Mouse (Mus musculus) adipocyte (in vitro differentiated cells): ENCODE measurements around the gene Arid1a.

Experiments used
- DNase-seq: peaks from one replicate; pipeline ENCODE4 v3.0.0-alpha.2; 2016; ENCODE audit warnings: low spot score

Gene Arid1a

DNA sequence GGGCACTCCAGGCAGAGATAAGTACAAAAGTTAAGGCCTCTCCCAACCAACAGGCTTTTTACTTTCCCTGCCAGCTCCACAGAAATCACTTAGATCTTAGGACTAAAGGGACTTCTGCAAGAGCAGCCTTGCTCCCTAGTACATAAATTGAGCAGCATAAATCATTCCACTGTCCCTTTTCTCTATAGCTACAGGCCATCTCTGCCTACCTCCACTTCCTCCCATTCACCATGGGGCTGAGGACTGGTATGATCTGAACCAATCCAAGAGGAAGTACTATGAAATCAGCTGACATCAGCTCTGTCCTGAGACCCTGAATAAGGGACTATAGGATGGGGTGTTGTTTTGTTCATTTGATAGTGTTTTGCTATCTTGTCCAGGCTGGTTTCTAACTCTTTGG is 26.4 kb downstream of the Arid1a start:
- no peak for DNase-seq

DNA sequence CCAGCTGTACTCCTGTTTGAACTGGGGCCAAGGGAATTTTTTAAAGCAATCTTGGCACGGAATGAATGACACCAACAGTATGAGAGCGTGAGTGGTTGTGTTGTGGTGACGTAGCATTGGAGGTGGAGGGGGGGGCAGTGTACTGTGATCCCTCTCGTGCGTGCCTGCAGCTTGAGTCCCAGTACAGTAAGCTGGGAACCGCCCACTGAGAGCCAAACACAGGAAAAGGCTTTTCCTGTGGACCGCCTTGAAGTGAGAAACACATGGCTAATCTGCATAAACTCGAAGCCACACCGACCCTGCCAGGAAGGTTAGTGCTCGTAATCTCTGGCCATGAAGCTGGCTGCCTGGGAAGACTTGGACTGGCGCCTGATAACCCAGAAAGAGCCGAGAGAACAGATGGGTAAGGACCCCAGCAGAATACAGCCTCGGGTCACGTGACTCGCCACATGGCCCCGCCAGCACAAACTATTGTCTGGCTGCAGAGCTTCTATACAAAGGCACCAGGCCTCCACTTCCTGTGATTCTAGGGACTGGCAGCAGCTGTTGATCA is 27.0 kb downstream of the Arid1a start:
- DNase-seq = peak; percentile 82

DNA sequence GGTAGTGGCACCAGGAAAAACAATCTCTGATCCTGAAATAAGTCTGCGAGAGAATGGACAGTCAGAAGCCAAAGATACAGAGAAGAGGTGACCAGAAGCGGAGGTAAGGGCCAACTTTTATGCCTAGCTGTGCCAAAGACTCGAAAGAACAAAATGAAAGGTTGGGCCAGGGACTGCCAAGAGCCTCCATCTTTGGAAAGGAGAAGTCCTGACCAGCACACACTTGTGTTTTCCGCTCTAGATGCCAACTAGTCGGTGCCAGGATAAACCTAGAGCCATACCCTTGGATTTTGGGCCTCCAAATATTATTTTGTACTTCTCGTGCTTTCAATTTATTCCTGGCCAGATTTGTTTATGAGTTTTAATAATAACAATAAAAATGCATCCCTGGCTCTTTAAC is 27.6 kb downstream of the Arid1a start:
- peak; percentile 32 for DNase-seq

GRCm38 (mm10) chr4:133728256-133728655 is 28.3 kb downstream of the Arid1a start:
- DNase-seq = no peak

GRCm38 (mm10) chr4:133725706-133726105 is 30.9 kb downstream of the Arid1a start:
- DNase-seq = no peak

DNA sequence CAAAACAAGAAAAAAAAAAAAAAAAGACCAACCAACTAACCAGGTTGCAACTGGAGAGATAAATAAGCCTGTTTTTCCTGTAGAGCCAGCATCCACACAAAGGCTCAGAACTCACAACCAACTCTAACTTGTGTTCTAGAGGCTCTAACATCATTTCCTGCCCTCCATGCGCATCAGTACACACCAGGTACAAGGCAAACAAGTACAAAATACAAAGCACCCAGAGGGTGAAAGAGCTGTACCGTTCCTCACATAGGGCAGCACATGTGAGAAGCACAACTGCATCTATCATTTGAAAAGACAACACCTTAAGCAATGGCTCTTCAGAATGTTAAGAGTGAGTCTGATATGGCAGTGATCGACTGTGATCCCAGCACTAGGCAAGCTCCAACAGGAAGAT is 36.8 kb downstream of the Arid1a start:
- DNase-seq = no peak

DNA sequence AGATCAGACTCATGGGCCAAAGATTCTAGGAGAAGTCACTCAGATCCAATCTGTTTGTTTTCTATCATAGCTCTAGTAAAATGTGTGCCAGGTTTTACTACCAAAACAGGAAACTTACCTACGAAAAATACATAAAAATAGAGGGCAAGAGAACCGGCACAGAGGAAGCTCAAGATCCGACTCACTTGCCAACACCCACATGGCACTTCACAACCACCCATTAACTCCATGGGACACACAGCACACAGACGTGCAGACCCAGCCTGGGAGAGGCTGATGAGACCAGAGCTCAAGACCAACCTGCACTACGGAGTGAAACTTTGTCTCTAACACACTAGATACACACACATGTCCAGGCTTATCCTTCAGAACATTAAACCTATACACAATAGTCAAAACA is 43.8 kb downstream of the Arid1a start:
- DNase-seq = no peak

DNA sequence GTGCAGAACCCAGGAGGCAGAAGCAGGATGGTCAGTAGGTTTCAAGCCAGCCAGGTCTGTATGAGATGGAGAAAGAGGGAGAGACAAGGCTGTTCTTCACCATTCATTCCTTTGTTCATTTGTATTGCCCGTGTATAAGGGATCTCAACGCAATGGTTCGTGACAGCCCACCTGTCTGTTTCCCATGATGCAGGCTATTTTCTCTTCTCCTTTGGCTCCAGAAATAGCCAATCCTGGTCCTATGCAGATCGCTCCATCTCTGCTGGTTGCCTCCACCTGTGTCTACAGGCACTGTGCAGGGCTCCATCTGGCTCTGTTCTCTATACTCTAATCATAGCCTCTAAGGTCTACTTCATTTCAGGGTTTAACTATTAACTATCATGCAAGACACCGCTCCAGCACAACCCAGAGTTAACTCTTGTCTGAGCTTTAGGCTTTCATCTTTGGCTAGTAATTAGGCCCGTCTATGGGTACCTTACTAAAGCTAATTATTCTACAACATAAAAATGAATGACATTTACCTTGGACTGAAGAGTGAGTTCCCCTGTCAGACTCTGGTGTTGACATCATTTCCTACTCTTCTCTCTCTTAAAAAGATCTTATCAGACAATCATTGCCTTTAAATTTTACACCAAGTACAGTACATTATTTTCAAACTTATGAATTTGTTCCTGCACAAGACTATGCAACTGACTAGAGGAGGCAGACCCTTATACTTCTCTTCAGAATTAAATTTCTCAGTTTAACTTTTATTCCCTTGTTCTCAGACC is 45.1 kb downstream of the Arid1a start:
- DNase-seq = no peak

DNA sequence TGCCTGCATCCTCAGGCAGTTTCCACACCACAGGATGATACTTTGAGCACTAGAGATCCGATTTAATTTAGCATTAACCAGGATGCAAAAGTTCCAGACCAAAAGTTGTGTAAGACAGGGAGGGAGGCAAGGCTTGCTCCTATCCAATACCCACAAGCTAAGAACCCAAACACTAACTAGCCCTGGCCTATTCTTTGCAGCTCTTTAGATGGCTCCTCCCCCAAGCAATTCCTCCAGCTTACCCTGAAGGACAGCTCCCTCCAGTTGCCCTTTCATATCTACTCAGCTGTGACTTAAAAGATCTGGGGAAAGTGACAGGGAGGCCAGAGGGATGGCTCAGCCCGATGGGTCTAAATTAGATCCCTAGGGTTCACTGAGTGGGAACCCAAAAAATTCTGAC is 47.2 kb downstream of the Arid1a start:
- DNase-seq = no peak

DNA sequence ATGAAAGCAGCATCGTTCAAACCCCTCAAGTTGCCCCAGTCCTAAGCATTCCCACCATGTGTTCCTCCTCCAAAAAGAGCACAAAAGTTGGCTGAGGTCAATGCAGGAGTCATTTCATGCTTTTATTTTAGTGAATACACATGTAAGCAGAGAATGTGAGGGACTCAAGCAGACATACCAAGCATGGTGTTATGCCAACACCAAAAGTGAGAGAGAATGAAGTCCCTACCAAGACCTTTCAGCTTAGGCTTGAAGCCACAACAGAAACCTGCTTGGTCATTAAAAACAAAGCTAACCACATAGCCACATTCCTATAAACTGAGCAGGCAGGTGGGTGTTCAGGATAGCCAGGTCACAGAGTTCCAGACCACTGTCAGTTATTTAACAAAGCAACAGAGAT is 49.1 kb downstream of the Arid1a start:
- DNase-seq = no peak

DNA sequence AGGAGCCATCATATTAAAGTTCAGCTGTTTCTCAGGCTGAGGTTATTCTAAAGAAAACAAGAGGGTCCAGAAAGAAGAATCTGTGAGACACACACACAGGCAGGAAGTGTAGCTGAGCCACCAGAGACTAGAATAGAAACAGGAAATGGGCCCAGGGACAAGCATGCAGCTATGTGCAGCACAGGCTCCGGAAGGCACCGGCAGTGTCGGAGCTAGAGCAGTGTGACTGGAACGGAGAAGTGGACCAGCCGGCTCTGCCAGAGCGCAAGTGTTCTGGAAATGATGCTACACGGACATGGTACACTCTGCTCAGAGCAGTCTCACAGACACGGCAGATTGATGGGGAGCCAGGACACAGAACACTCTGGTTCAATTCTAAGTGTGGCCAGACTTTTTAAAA is 49.6 kb downstream of the Arid1a start:
- DNase-seq = no peak

- no peak for DNase-seq
These were observed 51.5 kb downstream of the Arid1a start for GRCm38 (mm10) chr4:133705062-133705461.

DNA sequence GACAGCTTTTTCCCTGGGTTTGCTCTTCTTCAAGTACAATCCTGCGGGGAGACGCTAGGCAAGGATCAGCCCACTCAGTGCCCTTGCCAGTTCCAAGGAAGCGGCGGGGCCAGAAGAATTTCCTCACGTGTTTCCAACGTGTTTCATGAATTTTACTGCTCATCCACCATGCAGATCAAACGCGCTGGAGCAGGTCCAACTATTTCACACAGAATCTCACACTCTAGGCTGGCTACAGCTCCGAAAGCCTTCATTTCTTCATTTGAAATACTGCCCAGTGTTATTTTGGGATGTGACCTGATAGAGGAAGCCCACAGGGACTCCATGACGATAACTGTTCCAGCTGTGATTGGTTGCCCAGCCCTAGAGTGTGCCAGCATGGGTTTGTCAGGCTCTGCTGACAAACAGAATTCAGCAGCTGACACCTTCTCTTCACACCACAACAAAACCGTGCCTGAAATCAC is 55.6 kb downstream of the Arid1a start:
- peak; percentile 55 for DNase-seq

GRCm38 (mm10) chr4:133695363-133695762 is 61.2 kb downstream of the Arid1a start:
- DNase-seq = peak; percentile 17

DNA sequence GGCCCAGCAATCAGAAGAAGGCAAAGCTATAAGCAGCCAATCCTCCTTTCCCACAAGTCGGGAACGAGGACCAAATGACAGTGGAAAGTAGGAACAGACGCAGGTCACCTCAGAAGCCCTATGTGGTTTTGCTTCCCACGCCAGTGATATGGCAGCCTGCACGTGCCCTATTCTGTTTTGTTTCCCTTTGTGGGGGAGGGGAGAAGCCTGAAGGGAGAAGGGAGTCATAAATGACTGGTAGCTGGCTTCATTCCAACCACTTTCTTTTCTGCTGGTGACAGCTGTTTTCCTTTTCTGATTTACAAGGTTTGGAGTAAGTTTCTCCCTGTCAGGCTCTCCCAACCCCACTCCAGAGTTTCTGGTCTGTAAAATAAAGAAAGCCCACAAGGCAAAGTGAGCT is 66.3 kb downstream of the Arid1a start:
- peak; percentile 74 for DNase-seq

DNA sequence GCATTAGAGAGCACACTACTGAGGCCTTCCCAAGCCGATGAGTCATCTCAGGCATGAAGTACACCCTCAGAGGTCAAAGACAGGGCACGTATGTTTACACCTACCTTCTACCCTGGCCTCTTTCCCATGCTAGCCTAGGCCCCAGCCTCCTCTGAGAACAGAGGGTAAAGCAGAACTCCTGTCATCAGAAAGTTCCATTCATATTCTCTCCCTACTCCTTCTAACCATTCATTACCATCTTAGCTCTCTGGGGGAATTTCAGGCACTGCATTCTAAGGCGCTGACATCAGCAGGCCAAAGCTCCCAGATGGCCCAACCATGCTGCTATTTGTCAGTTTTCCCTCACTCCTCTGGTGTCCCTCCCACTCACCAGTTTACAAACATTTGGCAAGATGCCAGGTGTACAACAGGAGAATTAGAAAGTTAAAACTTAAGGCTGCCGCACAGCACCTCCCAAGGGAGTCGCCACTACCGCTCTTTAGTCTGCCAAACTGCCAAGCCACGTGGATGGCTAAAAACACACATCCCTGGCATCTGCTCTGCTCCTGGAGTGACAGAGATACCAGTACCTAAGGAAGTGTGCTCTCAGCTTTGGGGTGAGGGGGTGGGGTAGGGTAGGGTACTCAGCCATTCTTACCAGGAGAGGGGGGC is 68.0 kb downstream of the Arid1a start:
- peak; percentile 82 for DNase-seq

DNA sequence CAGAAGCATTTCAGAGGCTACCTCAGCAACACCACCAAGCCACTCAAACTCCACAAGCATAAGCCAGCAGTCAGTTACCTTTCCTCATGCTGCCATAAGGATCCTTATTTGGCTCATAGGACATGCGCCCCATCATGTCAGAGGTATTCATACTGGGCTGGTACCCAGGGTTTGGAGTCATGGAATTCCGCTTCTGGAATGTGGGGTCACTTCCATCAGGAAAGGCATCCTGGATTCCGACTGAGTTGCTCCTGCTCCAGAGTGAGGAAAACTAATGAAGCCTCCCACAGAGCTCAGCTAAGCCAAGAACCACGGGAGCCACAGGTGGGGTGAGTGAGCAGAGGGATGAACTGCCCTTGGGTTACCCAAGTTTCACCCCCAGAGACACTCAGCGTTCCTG is 69.4 kb downstream of the Arid1a start:
- no peak for DNase-seq

GRCm38 (mm10) chr4:133686512-133686911 is 70.1 kb downstream of the Arid1a start:
- DNase-seq = no peak

DNA sequence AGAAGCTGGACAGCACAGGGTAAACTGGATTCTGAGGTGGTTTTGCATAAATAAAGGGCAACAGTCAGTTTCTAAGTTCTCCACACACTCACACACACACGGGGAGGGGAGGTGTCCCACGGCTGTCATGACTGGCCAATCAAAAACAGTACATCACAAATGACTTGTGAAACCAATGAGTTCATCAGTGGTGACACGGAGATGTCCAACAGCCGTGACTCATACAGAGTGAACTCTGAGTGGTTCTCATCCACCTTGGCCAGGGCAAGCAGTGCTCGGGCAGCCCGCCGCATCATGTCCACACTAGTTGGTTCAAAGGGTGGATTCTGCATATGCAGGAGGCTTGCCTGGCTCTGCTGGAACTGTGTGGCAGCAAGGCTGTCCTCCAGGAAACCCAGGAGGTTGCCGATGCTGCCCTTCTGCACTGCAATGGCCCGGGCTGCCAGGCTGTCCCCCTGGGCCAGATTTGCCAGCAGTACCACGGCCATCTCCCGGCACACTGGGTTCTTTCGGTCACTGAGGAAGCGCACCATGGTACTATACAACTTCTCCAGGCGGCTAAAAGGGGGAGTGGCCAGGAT is 76.3 kb downstream of the Arid1a start:
- DNase-seq = no peak

DNA sequence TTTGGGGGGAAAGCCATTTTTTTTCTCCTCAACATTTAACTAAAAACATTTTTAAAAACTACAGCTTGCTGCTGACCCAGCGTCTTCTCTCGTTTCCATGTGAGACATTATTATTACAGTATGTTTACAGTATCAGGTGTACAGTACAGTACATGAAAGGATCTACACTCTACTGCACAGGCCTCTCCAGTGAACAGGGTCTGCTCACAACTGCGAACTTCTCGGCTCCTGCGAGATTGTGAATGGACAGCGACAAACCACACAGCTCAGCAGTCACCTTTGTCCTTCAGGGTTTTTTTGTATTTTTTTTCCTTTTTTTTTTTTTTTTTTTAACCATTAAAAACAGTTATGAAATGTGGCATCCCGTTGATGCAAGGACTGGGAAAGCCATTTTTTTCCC is 76.9 kb downstream of the Arid1a start:
- DNase-seq = no peak

DNA sequence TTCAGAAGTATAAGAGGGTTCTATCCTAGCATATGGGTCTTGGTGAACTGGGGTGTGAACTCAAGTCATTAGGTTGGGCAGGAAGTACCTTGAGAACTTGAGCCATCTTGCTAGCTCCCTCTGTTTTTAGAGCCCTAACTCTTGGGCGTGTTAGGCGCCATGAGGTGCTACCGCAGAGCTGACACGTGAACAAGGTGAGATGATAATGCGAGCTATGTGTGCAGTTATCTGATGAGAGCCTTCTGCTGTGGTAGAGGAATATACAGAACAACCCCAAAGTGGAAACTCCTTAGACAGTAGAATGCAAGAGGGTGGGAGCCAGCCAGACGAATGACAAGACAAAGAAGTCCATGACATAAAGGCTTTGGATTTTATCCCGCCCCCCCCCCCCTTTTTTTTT is 79.3 kb downstream of the Arid1a start:
- no peak for DNase-seq

DNA sequence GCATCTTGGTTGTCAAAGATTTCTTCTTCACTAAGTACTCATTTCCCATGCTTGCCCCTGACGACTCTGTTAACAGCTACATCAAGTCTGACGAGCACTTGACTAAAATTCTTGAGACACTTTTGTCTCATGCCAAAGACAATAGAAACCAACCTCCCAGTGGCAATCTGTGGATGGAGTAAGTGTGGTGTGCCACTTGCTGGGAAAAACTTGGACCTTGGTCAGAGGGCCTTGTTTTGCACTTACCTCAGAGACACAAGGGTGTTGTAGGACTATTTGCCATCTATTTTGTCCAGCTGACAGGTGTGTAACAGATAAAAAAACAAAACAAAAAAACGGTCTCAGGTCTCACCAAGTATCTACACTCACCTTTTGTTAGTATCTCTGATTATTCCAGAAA is 80.4 kb downstream of the Arid1a start:
- peak; percentile 52 for DNase-seq

DNA sequence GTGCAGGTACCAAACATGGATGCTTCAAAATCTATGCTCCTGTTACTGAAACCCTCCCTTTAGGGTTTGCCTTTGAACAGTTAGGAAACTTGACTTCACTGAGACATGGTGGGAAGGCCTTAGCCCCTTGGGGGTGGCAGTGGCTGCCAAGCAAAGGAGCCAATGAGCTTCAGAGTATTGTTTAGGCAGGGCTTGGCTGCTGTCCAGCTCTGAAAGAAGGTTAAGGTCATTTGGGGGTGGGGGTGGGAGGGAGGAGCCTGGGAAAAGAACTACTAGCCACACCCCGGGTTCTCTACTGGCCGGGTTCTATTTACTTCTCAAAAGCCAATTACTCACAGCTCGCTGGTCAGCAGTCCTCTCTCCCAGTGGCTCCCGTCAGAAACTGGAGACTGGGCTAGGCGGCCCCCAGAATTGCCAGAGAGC is 81.0 kb downstream of the Arid1a start:
- peak; percentile 61 for DNase-seq
